Mouse (Mus musculus): ENCODE data around the gene Vsig10.
"Not testable (repeated sequence)": the region's sequence is repeated elsewhere in the genome, so short reads cannot be mapped to it uniquely, and the experiment has no call there.

Gene Vsig10

GRCm38 (mm10) chr5:117318741-117319629 is at the start of gene Vsig10:
Gene Vsig10 (plus strand): TSS chr5:117319083.
- peak; percentile 47 to 54 for DNase-seq (ENCODE audit: low spot score in 2 of 2)

- no peak for DNase-seq (ENCODE audit: low spot score in 2 of 2)
Observed at GRCm38 (mm10) chr5:117269395-117269794, 49.5 kb upstream of the Vsig10 start.

GRCm38 (mm10) chr5:117271945-117272344 is 46.9 kb upstream of the Vsig10 start:
- no peak for DNase-seq (ENCODE audit: low spot score in 2 of 2)

- DNase-seq (ENCODE audit: low spot score in 2 of 2) = no peak
Observed at GRCm38 (mm10) chr5:117274817-117275216, 44.1 kb upstream of the Vsig10 start.

GRCm38 (mm10) chr5:117277784-117278183 is 41.1 kb upstream of the Vsig10 start:
- DNase-seq (ENCODE audit: low spot score in 2 of 2) = no peak

- no peak for DNase-seq (ENCODE audit: low spot score in 2 of 2)
Observed at GRCm38 (mm10) chr5:117278809-117279668, 39.8 kb upstream of the Vsig10 start.

GRCm38 (mm10) chr5:117279669-117280050 is 39.2 kb upstream of the Vsig10 start:
- DNase-seq (ENCODE audit: low spot score in 2 of 2) = no peak

GRCm38 (mm10) chr5:117281536-117281935 is 37.3 kb upstream of the Vsig10 start:
- DNase-seq (ENCODE audit: low spot score in 2 of 2) = no peak

GRCm38 (mm10) chr5:117282360-117282759 is 36.5 kb upstream of the Vsig10 start:
- DNase-seq (ENCODE audit: low spot score in 2 of 2) = no peak

- DNase-seq (ENCODE audit: low spot score in 2 of 2) = no peak
Observed at GRCm38 (mm10) chr5:117284029-117284428, 34.9 kb upstream of the Vsig10 start.

- DNase-seq (ENCODE audit: low spot score in 2 of 2) = no peak
Observed at GRCm38 (mm10) chr5:117284682-117285081, 34.2 kb upstream of the Vsig10 start.

- DNase-seq (ENCODE audit: low spot score in 2 of 2) = no peak
Observed at GRCm38 (mm10) chr5:117285266-117285665, 33.6 kb upstream of the Vsig10 start.

- no peak for DNase-seq (ENCODE audit: low spot score in 2 of 2)
Observed at GRCm38 (mm10) chr5:117286286-117286685, 32.6 kb upstream of the Vsig10 start.

GRCm38 (mm10) chr5:117286831-117287822 is 31.8 kb upstream of the Vsig10 start, which contains the start of gene Pebp1:
Gene Pebp1 (minus strand): TSS chr5:117287625.
- DNase-seq (ENCODE audit: low spot score in 2 of 2) = peak; percentile 90 to 97

GRCm38 (mm10) chr5:117289646-117290045 is 29.2 kb upstream of the Vsig10 start:
- no peak for DNase-seq (ENCODE audit: low spot score in 2 of 2)

GRCm38 (mm10) chr5:117290081-117290480 is 28.8 kb upstream of the Vsig10 start:
- no peak for DNase-seq (ENCODE audit: low spot score in 2 of 2)

- no peak for DNase-seq (ENCODE audit: low spot score in 2 of 2)
Observed at GRCm38 (mm10) chr5:117291312-117291711, 27.6 kb upstream of the Vsig10 start.

- no peak for DNase-seq (ENCODE audit: low spot score in 2 of 2)
Observed at GRCm38 (mm10) chr5:117292547-117292946, 26.3 kb upstream of the Vsig10 start.

- not testable (repeated sequence) for DNase-seq (ENCODE audit: low spot score in 2 of 2)
Observed at GRCm38 (mm10) chr5:117293776-117294175, 25.1 kb upstream of the Vsig10 start.

GRCm38 (mm10) chr5:117295011-117295410 is 23.9 kb upstream of the Vsig10 start:
- DNase-seq (ENCODE audit: low spot score in 2 of 2) = no peak

GRCm38 (mm10) chr5:117302899-117303298 is 16.0 kb upstream of the Vsig10 start:
- DNase-seq (ENCODE audit: low spot score in 2 of 2) = no peak
